Mouse (Mus musculus) CH12.LX (cell line): Measurements from ENCODE around the gene Cebpb.
A peak's percentile ranks its signal among the peaks of the same experiment; 100 is the strongest.

Experiments
- CTCF ChIP-seq, 2 experiments: IDR thresholded peaks in 1 of 2; conservative IDR thresholded peaks in 1 of 2; 2 replicates each; pipeline ENCODE4 v1.5.1; 2011 to 2012; ENCODE audit warnings: low read depth in 2 of 2, low read length in 2 of 2, improper control_type of control experiment in 1 of 2, inconsistent platforms in 1 of 2, mild to moderate bottlenecking in 1 of 2, moderate library complexity in 1 of 2
- EP300 ChIP-seq: IDR thresholded peaks from 2 replicates; pipeline ENCODE4 v1.6.1; 2011; ENCODE audit warnings: low read length, improper control_type of control experiment
- ETS1 ChIP-seq: conservative IDR thresholded peaks from 2 replicates; pipeline ENCODE4 v1.6.1; 2012; ENCODE audit warnings: low read depth, mild to moderate bottlenecking, inconsistent platforms, low read length, improper control_type of control experiment, moderate library complexity
- GABPA ChIP-seq: IDR thresholded peaks from 2 replicates; pipeline ENCODE4 v1.6.1; 2012; ENCODE audit warnings: low read depth, low read length, improper control_type of control experiment, inconsistent platforms; ENCODE audit not compliant: insufficient replicate concordance
- KAT2A ChIP-seq: IDR thresholded peaks from 2 replicates; pipeline ENCODE4 v1.6.1; 2012; ENCODE audit warnings: low read length, improper control_type of control experiment, inconsistent platforms; ENCODE audit not compliant: insufficient replicate concordance
- MAX ChIP-seq: IDR thresholded peaks from 2 replicates; pipeline ENCODE4 v1.6.1; 2011; ENCODE audit warnings: low read length, improper control_type of control experiment
- MAZ ChIP-seq: IDR thresholded peaks from 2 replicates; pipeline ENCODE4 v1.6.1; 2012; ENCODE audit warnings: low read depth, mild to moderate bottlenecking, inconsistent platforms, low read length, improper control_type of control experiment, moderate library complexity
- MYC ChIP-seq: IDR thresholded peaks from 2 replicates; pipeline ENCODE4 v1.6.1; 2011; ENCODE audit warnings: low read depth, mild to moderate bottlenecking, improper control_type of control experiment, low read length
- NRF1 ChIP-seq: IDR thresholded peaks from 2 replicates; pipeline ENCODE4 v1.6.1; 2014; ENCODE audit warnings: low read depth, mild to moderate bottlenecking, inconsistent platforms, low read length, improper control_type of control experiment, moderate library complexity
- POLR2A ChIP-seq: IDR thresholded peaks from 2 replicates; pipeline ENCODE4 v1.6.1; 2011; ENCODE audit warnings: low read depth, mild to moderate bottlenecking, improper control_type of control experiment, low read length
- RCOR1 ChIP-seq: conservative IDR thresholded peaks from 2 replicates; pipeline ENCODE4 v1.6.1; 2012; ENCODE audit warnings: low read depth, mild to moderate bottlenecking, inconsistent platforms, low read length, improper control_type of control experiment
- TCF12 ChIP-seq: IDR thresholded peaks from 2 replicates; pipeline ENCODE4 v1.6.1; 2014; ENCODE audit warnings: low read depth, mild to moderate bottlenecking, inconsistent platforms, low read length, improper control_type of control experiment
- ZNF384 ChIP-seq: IDR thresholded peaks from 2 replicates; pipeline ENCODE4 v1.6.1; 2012; ENCODE audit warnings: low read depth, low read length, improper control_type of control experiment, inconsistent platforms

GRCm38 (mm10) chr2:167640279-167640678 is 48.4 kb upstream of the Cebpb start:
- TF ChIP-seq NRF1 (no peak), POLR2A (no peak), TCF12 (no peak), CTCF (conservative IDR thresholded peaks at IDR 0.05 in 1 of 2, IDR thresholded peaks at IDR 0.05 in 1 of 2; ENCODE audit: low read depth in 2 of 2, low read length in 2 of 2) (peak; percentile 55 to 63), MAX (no peak), ZNF384 (no peak), GABPA (no peak), ETS1 (no peak), RCOR1 (no peak), KAT2A (no peak), MYC (no peak), MAZ (no peak), EP300 (no peak)
